Mouse (Mus musculus): Measurements from ENCODE around the gene Lama5. TPM values are rescaled to one million over a fixed set of nuclear protein-coding genes. Genes with fewer than 3 reads are reported as not detected.

The Lama5 gene
- polyA plus RNA-seq, 1 experiment from 2014 or later = 85.3 TPM

- 59% methylated on average over 9 of the region's 9 CpGs for WGBS
- H3K27me3 ChIP-seq (replicated peaks; ENCODE audit: insufficient read depth, low read length) = no peaks in the 10 kb centered on the region
Measured at GRCm38 (mm10) chr2:180248947-180249660, 23.4 kb upstream of the Lama5 start.

GRCm38 (mm10) chr2:180247916-180248315 lies 22.3 kb upstream of the Lama5 start:
- Histone ChIP-seq H3K27me3 (replicated peaks; ENCODE audit: insufficient read depth, low read length) (no peaks in the 10 kb centered on the region), H3K4me3 (ENCODE audit: low read depth, low read length) (no peak overlapping the region), H3K36me3 (ENCODE audit: insufficient read depth, low read length) (no peaks in the 10 kb centered on the region), H3K9ac (replicated peaks; ENCODE audit: low read depth) (no peak overlapping the region), H3K27ac (ENCODE audit: low read length) (0 out of 2 replicates have a peak overlapping the region, but pooled peaks have one; percentile 59), H3K4me2 (replicated peaks; ENCODE audit: low read depth, low read length) (no peak overlapping the region), H3K4me1 (ENCODE audit: insufficient read depth, low read depth, low read length) (peaks cover 13% of the 10 kb centered on the region; the same call in 1 of the 2 replicates), H3K9me3 (ENCODE audit: low read length) (no peaks in the 10 kb centered on the region)
- peak; percentile 78 for TF ChIP-seq EP300 (IDR thresholded peaks at IDR 0.05)
- no peak for TF ChIP-seq CTCF (IDR thresholded peaks at IDR 0.05)
- ATAC-seq (peak; percentile 37), DNase-seq (ENCODE audit: low spot score) (peak; percentile 49)
- WGBS = 59% methylated on average over 5 of the region's 5 CpGs

More at GRCm38 (mm10) chr2:180248947-180249660, 23.4 kb upstream of the Lama5 start:
- ATAC-seq (peak; percentile 51), DNase-seq (ENCODE audit: low spot score) (peak; percentile 54)
- Histone ChIP-seq H3K4me1 (ENCODE audit: insufficient read depth, low read depth, low read length) (peaks cover 13% of the 10 kb centered on the region; the same call in 1 of the 2 replicates), H3K4me3 (ENCODE audit: low read depth, low read length) (no peak overlapping the region), H3K36me3 (ENCODE audit: insufficient read depth, low read length) (no peaks in the 10 kb centered on the region), H3K4me2 (replicated peaks; ENCODE audit: low read depth, low read length) (no peak overlapping the region), H3K9me3 (ENCODE audit: low read length) (no peaks in the 10 kb centered on the region), H3K27ac (ENCODE audit: low read length) (peak overlapping the region; percentile 59), H3K9ac (replicated peaks; ENCODE audit: low read depth) (no peak overlapping the region)
- TF ChIP-seq CTCF (IDR thresholded peaks at IDR 0.05) (no peak), EP300 (IDR thresholded peaks at IDR 0.05) (peak; percentile 81)

- H3K27me3 ChIP-seq (replicated peaks; ENCODE audit: insufficient read depth, low read length) = no peaks in the 10 kb centered on the region
- H3K36me3 ChIP-seq (ENCODE audit: insufficient read depth, low read length) = no peaks in the 10 kb centered on the region
- peak; percentile 95 for ATAC-seq
- no peak overlapping the region; the same call in 1 of the 2 replicates for H3K27ac ChIP-seq (ENCODE audit: low read length)
- no peak overlapping the region for H3K9ac ChIP-seq (replicated peaks; ENCODE audit: low read depth)
- no peaks in the 10 kb centered on the region for H3K9me3 ChIP-seq (ENCODE audit: low read length)
- H3K4me2 ChIP-seq (replicated peaks; ENCODE audit: low read depth, low read length) = no peak overlapping the region
- H3K4me1 ChIP-seq (ENCODE audit: insufficient read depth, low read depth, low read length) = no peaks in the 10 kb centered on the region
- TF ChIP-seq EP300 (IDR thresholded peaks at IDR 0.05) (peak; percentile 94), CTCF (IDR thresholded peaks at IDR 0.05) (no peak)
- no peak overlapping the region for H3K4me3 ChIP-seq (ENCODE audit: low read depth, low read length)
- WGBS = 53% methylated on average over 4 of the region's 4 CpGs
- DNase-seq (ENCODE audit: low spot score) = peak; percentile 87
Measured at GRCm38 (mm10) chr2:180243108-180243507, 17.4 kb upstream of the Lama5 start.

GRCm38 (mm10) chr2:180238591-180238990 lies 12.9 kb upstream of the Lama5 start:
- Histone ChIP-seq H3K9me3 (ENCODE audit: low read length) (no peaks in the 10 kb centered on the region), H3K4me1 (ENCODE audit: insufficient read depth, low read depth, low read length) (peaks cover 19% of the 10 kb centered on the region), H3K9ac (replicated peaks; ENCODE audit: low read depth) (no peak overlapping the region), H3K36me3 (ENCODE audit: insufficient read depth, low read length) (no peaks in the 10 kb centered on the region), H3K4me2 (replicated peaks; ENCODE audit: low read depth, low read length) (no peak overlapping the region), H3K27me3 (replicated peaks; ENCODE audit: insufficient read depth, low read length) (no peaks in the 10 kb centered on the region), H3K4me3 (ENCODE audit: low read depth, low read length) (no peak overlapping the region), H3K27ac (ENCODE audit: low read length) (no peak overlapping the region)
- ATAC-seq (no peak), DNase-seq (ENCODE audit: low spot score) (no peak)
- WGBS = 52% methylated on average over 5 of the region's 5 CpGs
- TF ChIP-seq EP300 (IDR thresholded peaks at IDR 0.05) (no peak), CTCF (IDR thresholded peaks at IDR 0.05) (no peak)

GRCm38 (mm10) chr2:180237601-180238345 lies 12.1 kb upstream of the Lama5 start:
- H3K9me3 ChIP-seq (ENCODE audit: low read length) = no peaks in the 10 kb centered on the region
- H3K9ac ChIP-seq (replicated peaks; ENCODE audit: low read depth) = no peak overlapping the region
- H3K27ac ChIP-seq (ENCODE audit: low read length) = no peak overlapping the region
- WGBS = 78% methylated on average over 7 of the region's 7 CpGs
- H3K4me1 ChIP-seq (ENCODE audit: insufficient read depth, low read depth, low read length) = peaks cover 28% of the 10 kb centered on the region
- no peaks in the 10 kb centered on the region for H3K27me3 ChIP-seq (replicated peaks; ENCODE audit: insufficient read depth, low read length)
- no peak overlapping the region for H3K4me2 ChIP-seq (replicated peaks; ENCODE audit: low read depth, low read length)
- ATAC-seq (no peak), DNase-seq (ENCODE audit: low spot score) (no peak)
- H3K4me3 ChIP-seq (ENCODE audit: low read depth, low read length) = no peak overlapping the region
- TF ChIP-seq CTCF (IDR thresholded peaks at IDR 0.05) (no peak), EP300 (IDR thresholded peaks at IDR 0.05) (no peak)
- H3K36me3 ChIP-seq (ENCODE audit: insufficient read depth, low read length) = no peaks in the 10 kb centered on the region

GRCm38 (mm10) chr2:180236930-180237329 lies 11.3 kb upstream of the Lama5 start:
- 58% methylated on average over 3 of the region's 3 CpGs for WGBS
- DNase-seq (ENCODE audit: low spot score) = no peak
- H3K27me3 ChIP-seq (replicated peaks; ENCODE audit: insufficient read depth, low read length) = no peaks in the 10 kb centered on the region
- H3K4me2 ChIP-seq (replicated peaks; ENCODE audit: low read depth, low read length) = no peak overlapping the region
- H3K36me3 ChIP-seq (ENCODE audit: insufficient read depth, low read length) = no peaks in the 10 kb centered on the region
- no peaks in the 10 kb centered on the region for H3K9me3 ChIP-seq (ENCODE audit: low read length)
- H3K27ac ChIP-seq (ENCODE audit: low read length) = no peak overlapping the region
- no peak overlapping the region for H3K4me3 ChIP-seq (ENCODE audit: low read depth, low read length)
- H3K4me1 ChIP-seq (ENCODE audit: insufficient read depth, low read depth, low read length) = peaks cover 28% of the 10 kb centered on the region
- H3K9ac ChIP-seq (replicated peaks; ENCODE audit: low read depth) = no peak overlapping the region
- no peak for ATAC-seq
- TF ChIP-seq CTCF (IDR thresholded peaks at IDR 0.05) = no peak
